Mouse (Mus musculus): Measurements from ENCODE around the gene Mitd1. TPM values are rescaled to one million over a fixed set of nuclear protein-coding genes. Genes with fewer than 3 reads are reported as not detected.

The Mitd1 gene
- total RNA-seq (2014; rRNA removed) (9.7 and 11.9 TPM in 2 replicates), polyA plus RNA-seq (2015; fragmentation: Nextera tagmentation; extraction: Ambion mirVana) (8.1 and 9.5 TPM in 2 replicates)

DNA sequence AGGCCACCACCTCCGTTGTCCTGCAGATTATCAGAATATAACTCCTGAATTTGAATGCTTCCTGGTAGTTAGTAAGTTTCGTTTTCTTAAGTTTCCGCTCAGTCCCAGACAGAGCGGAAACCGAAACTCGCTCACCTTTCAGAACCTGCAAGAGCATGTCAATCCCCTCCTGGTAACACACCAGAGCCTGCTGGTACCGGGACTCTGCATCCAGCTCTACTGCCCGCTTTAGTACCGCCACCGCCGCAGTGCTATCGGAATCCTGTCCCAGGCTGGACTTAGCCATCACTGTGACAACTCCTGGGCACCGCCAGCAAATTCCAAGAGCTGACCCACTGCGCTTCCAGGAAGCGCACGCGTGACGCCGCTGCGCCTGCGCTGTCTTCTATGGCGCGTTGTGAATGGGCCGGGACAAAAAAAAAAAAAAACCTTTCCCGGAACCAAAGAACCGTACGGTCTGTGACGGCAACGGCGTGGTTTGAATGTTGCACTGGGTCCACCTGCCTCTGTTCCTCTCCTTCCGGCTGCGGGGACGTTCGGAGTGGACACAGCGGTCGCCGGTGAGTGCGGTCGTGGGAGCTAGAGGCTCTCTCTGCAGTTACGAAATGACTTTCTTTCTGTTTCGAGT lies at the start of gene Mitd1, which contains the start of gene Mrpl30:
Gene Mitd1, minus strand, starts transcription at position 387 of the 628 bp plus-strand sequence.
Gene Mrpl30, plus strand, starts transcription at position 453 of the 628 bp plus-strand sequence.
- peaks cover 7% of the 10 kb centered on the region; the same call in 1 of the 2 replicates for H3K36me3 ChIP-seq (ENCODE audit: insufficient read depth)
- no peak for TF ChIP-seq CTCF (IDR thresholded peaks at IDR 0.05; ENCODE audit: low read depth)
- no peaks in the 10 kb centered on the region for H3K27me3 ChIP-seq (ENCODE audit: insufficient read depth, low read length)
- H3K9me3 ChIP-seq (ENCODE audit: low read length) = no peaks in the 10 kb centered on the region
- ATAC-seq = peak; percentile 97
- peak within 1 kb of the TSS; percentile 57; the same call in 1 of the 2 replicates for H3K27ac ChIP-seq (ENCODE audit: low read depth, low read length)
- peaks cover 6% of the 10 kb centered on the region; the same call in 1 of the 2 replicates for H3K4me1 ChIP-seq (ENCODE audit: insufficient read depth)
- peak within 1 kb of the TSS; percentile 62 for H3K4me3 ChIP-seq (ENCODE audit: low read depth, low read length)
- peak; percentile 95 for DNase-seq
- H3K4me2 ChIP-seq (ENCODE audit: low read depth) = peak within 1 kb of the TSS; percentile 65
- peak within 1 kb of the TSS; percentile 63 for H3K9ac ChIP-seq
- under 1% methylated on average over 41 of the region's 41 CpGs for WGBS

- no peak overlapping the region for H3K4me2 ChIP-seq (ENCODE audit: low read depth)
- peak; percentile 5 for DNase-seq
- peak; percentile 15; the same call in 1 of the 2 replicates for TF ChIP-seq CTCF (IDR thresholded peaks at IDR 0.05; ENCODE audit: low read depth)
- no peaks in the 10 kb centered on the region for H3K9me3 ChIP-seq (ENCODE audit: low read length)
- H3K27me3 ChIP-seq (ENCODE audit: insufficient read depth, low read length) = no peaks in the 10 kb centered on the region
- no peaks in the 10 kb centered on the region for H3K4me1 ChIP-seq (ENCODE audit: insufficient read depth)
- no peak overlapping the region for H3K4me3 ChIP-seq (ENCODE audit: low read depth, low read length)
- 15% methylated on average over 3 of the region's 3 CpGs for WGBS
- H3K27ac ChIP-seq (ENCODE audit: low read depth, low read length) = no peak overlapping the region
- H3K9ac ChIP-seq = no peak overlapping the region
- H3K36me3 ChIP-seq (ENCODE audit: insufficient read depth) = no peaks in the 10 kb centered on the region
- ATAC-seq = no peak
These were observed 41.6 kb upstream of the Mitd1 start for GRCm38 (mm10) chr1:37931806-37932205.

- H3K27me3 ChIP-seq (ENCODE audit: insufficient read depth, low read length) = no peaks in the 10 kb centered on the region
- no peak for ATAC-seq
- H3K4me3 ChIP-seq (ENCODE audit: low read depth, low read length) = no peak overlapping the region
- no peak overlapping the region for H3K27ac ChIP-seq (ENCODE audit: low read depth, low read length)
- no peak overlapping the region for H3K9ac ChIP-seq
- no peaks in the 10 kb centered on the region for H3K9me3 ChIP-seq (ENCODE audit: low read length)
- TF ChIP-seq CTCF (IDR thresholded peaks at IDR 0.05; ENCODE audit: low read depth) = no peak
- WGBS = 80% methylated on average over 8 of the region's 8 CpGs
- no peaks in the 10 kb centered on the region for H3K4me1 ChIP-seq (ENCODE audit: insufficient read depth)
- DNase-seq = no peak
- H3K36me3 ChIP-seq (ENCODE audit: insufficient read depth) = no peaks in the 10 kb centered on the region
- H3K4me2 ChIP-seq (ENCODE audit: low read depth) = no peak overlapping the region
These were observed 35.8 kb upstream of the Mitd1 start for GRCm38 (mm10) chr1:37925971-37926370.

- no peak for TF ChIP-seq CTCF (IDR thresholded peaks at IDR 0.05; ENCODE audit: low read depth)
- no peaks in the 10 kb centered on the region for H3K27me3 ChIP-seq (ENCODE audit: insufficient read depth, low read length)
- no peak overlapping the region for H3K9ac ChIP-seq
- H3K27ac ChIP-seq (ENCODE audit: low read depth, low read length) = no peak overlapping the region
- no peaks in the 10 kb centered on the region for H3K36me3 ChIP-seq (ENCODE audit: insufficient read depth)
- DNase-seq (no peak), ATAC-seq (no peak; the same call in 1 of the 2 replicates)
- H3K4me3 ChIP-seq (ENCODE audit: low read depth, low read length) = no peak overlapping the region
- no peaks in the 10 kb centered on the region for H3K9me3 ChIP-seq (ENCODE audit: low read length)
- 44% methylated on average over 8 of the region's 8 CpGs for WGBS
- no peak overlapping the region for H3K4me2 ChIP-seq (ENCODE audit: low read depth)
- H3K4me1 ChIP-seq (ENCODE audit: insufficient read depth) = no peaks in the 10 kb centered on the region
These were observed 32.3 kb upstream of the Mitd1 start for GRCm38 (mm10) chr1:37922536-37922935.

GRCm38 (mm10) chr1:37918096-37918495 lies 27.9 kb upstream of the Mitd1 start:
- H3K36me3 ChIP-seq (ENCODE audit: insufficient read depth) = no peaks in the 10 kb centered on the region
- H3K27ac ChIP-seq (ENCODE audit: low read depth, low read length) = no peak overlapping the region
- H3K4me1 ChIP-seq (ENCODE audit: insufficient read depth) = no peaks in the 10 kb centered on the region
- no peak for TF ChIP-seq CTCF (IDR thresholded peaks at IDR 0.05; ENCODE audit: low read depth)
- H3K4me2 ChIP-seq (ENCODE audit: low read depth) = no peak overlapping the region
- H3K9me3 ChIP-seq (ENCODE audit: low read length) = no peaks in the 10 kb centered on the region
- 81% methylated on average over 6 of the region's 6 CpGs for WGBS
- DNase-seq (no peak), ATAC-seq (no peak)
- H3K9ac ChIP-seq = no peak overlapping the region
- H3K4me3 ChIP-seq (ENCODE audit: low read depth, low read length) = no peak overlapping the region
- no peaks in the 10 kb centered on the region for H3K27me3 ChIP-seq (ENCODE audit: insufficient read depth, low read length)

- Histone ChIP-seq H3K27ac (ENCODE audit: low read depth, low read length) (no peak overlapping the region), H3K27me3 (ENCODE audit: insufficient read depth, low read length) (no peaks in the 10 kb centered on the region), H3K9me3 (ENCODE audit: low read length) (no peaks in the 10 kb centered on the region), H3K9ac (no peak overlapping the region), H3K4me1 (ENCODE audit: insufficient read depth) (no peaks in the 10 kb centered on the region), H3K36me3 (ENCODE audit: insufficient read depth) (no peaks in the 10 kb centered on the region), H3K4me2 (ENCODE audit: low read depth) (no peak overlapping the region), H3K4me3 (ENCODE audit: low read depth, low read length) (no peak overlapping the region)
- WGBS = 63% methylated on average over 13 of the region's 13 CpGs
- ATAC-seq = no peak
- no peak for DNase-seq
- no peak for TF ChIP-seq CTCF (IDR thresholded peaks at IDR 0.05; ENCODE audit: low read depth)
These were observed 27.5 kb upstream of the Mitd1 start for GRCm38 (mm10) chr1:37917666-37918065.

DNA sequence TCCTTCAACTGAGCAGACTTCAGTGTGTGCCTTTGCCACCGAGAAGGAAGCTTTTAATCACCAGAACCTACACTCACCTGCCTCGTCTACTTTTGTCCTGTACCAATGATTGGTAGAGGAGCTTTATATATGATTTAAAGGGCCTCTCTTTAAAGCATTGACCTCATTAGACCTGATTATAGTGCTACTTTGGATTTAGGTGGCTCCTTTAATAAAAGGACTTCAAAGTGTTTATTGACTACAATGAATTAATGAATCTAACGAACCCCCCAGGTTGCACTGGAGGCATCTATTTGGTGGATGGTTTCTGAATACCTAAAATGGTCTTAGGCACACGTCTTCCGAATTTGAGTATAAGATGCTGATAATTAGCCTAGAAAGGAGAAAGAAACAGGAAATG lies 26.2 kb upstream of the Mitd1 start, which contains the start of gene Lyg2:
Gene Lyg2, minus strand, starts transcription at position 101 of the 400 bp plus-strand sequence.
- no peak within 1 kb of the TSS for H3K4me3 ChIP-seq (ENCODE audit: low read depth, low read length)
- no peaks in the 10 kb centered on the region for H3K27me3 ChIP-seq (ENCODE audit: insufficient read depth, low read length)
- no peaks in the 10 kb centered on the region for H3K4me1 ChIP-seq (ENCODE audit: insufficient read depth)
- 44% methylated on average over 5 of the region's 5 CpGs for WGBS
- no peak for TF ChIP-seq CTCF (IDR thresholded peaks at IDR 0.05; ENCODE audit: low read depth)
- no peak within 1 kb of the TSS for H3K9ac ChIP-seq
- H3K36me3 ChIP-seq (ENCODE audit: insufficient read depth) = no peaks in the 10 kb centered on the region
- H3K9me3 ChIP-seq (ENCODE audit: low read length) = no peaks in the 10 kb centered on the region
- ATAC-seq (no peak), DNase-seq (no peak)
- no peak within 1 kb of the TSS for H3K27ac ChIP-seq (ENCODE audit: low read depth, low read length)
- H3K4me2 ChIP-seq (ENCODE audit: low read depth) = no peak within 1 kb of the TSS

Data from forebrain, postnatal 0 days (tissue).